Mouse (Mus musculus) olfactory bulb, adult 2 months (tissue): ENCODE data around the gene Itm2b.

Experiments
- CTCF ChIP-seq: fragments of 200-500 bp; IDR thresholded peaks from 2 replicates; pipeline ENCODE4 v1.5.1; 2012; ENCODE audit warnings: low read depth, mild to moderate bottlenecking, low read length, moderate library complexity; ENCODE audit not compliant: insufficient read depth
- POLR2A ChIP-seq: fragments of 200-500 bp; IDR thresholded peaks from 2 replicates; pipeline ENCODE4 v1.6.1; 2012; ENCODE audit warnings: mild to moderate bottlenecking, low read depth, low read length, moderate library complexity; ENCODE audit not compliant: insufficient read depth

DNA sequence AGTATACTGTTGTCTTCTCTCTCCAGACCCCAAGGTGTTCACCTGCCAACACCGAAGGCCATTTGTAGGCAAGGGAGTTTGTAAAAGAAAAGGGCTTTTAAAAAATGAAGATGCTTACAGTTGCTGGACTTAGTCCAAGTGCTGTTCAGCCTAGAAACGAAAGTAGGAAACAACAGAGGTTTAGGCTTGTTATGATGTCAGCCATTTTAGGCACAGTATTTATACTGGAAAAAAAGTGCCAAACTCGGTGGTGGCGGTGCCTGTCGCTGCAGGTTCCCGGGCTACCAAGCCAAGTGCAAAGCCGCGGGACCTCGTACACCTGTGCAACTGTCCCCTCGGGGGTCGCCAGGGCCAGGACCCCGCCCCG lies 560 bp downstream of the Itm2b start:
- no peak for TF ChIP-seq CTCF
- no peak for TF ChIP-seq POLR2A
